Mouse (Mus musculus): Measurements from ENCODE around the gene Chrna1.
A peak's percentile ranks its signal among the peaks of the same experiment; 100 is the strongest.
"Not testable (repeated sequence)": the region's sequence is repeated elsewhere in the genome, so short reads cannot be mapped to it uniquely, and the experiment has no call there.

Gene Chrna1

DNA sequence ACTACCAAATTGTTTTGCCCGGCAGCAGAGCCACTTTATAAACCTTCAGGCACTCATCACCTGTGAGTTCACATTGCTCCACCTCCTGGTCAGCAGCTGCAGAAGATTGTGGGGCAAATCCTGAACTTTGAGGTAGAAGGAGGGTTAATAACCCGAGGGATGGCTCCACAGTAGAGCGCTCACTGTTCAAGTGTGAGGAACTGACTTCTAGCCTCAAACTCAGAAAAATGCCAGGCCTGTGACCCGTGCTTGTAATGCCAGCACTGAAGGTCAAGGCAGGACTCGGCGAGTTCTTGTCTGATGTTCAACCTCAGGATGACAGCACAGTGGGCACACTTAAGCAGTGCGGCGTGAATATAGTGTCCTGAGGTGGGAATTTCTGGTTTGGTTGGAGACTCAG lies 22.2 kb downstream of the Chrna1 start:
- no peak for DNase-seq (ENCODE audit: low spot score)

DNA sequence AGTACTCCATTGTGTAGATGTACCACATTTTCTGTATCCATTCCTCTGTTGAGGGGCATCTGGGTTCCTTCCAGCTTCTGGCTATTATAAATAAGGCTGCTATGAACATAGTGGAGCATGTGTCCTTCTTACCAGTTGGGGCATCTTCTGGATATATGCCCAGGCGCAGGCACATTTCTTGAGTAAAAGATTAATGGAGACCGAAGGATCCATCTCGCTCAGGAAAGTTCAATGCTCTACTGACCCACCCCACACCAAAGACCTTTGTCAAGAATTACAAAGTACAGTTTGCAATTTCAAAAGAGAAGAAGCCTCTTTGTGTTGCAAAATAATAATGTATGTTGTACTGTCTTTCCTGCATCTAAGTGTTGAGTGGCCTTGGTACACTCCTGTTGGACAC lies 23.1 kb downstream of the Chrna1 start:
- not testable (repeated sequence) for DNase-seq (ENCODE audit: low spot score)

DNA sequence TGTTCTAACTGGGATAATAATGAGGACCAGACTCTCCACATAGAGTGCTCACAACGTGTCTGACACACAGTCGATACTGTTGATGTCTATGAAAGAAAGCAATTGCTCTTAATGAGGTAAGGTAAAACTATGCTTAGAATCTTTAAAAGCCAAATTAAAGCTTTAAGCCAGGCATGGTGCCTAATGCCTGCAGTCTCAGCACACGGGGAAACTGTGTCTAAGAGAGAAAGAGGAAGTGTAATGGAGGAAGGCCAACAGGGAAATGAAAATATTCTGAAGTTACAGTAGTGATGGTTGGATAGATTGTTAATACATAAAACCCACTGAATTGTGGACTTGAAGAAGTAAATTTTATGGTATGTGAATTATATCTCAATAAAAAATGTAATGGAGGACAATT lies 25.7 kb downstream of the Chrna1 start:
- no peak for DNase-seq (ENCODE audit: low spot score)

DNA sequence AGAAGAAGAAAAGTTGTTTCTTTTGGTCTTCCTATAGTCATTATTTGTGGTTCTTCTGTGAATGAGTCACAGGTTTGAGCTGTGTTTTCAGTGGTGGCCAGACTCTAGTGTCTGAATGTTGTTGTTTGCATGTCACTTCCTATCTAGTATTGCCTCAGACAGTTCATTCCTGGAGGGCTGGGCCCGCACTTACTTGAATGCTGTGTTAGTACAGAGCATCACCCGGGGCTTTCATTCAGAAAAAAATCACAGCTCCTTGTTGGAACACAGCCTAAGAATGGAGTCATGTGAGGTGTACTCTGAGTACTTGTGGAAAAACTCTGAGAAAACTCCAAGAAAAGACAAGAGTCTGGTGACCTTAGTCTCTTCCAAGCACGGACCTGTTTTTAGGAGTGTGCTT lies 27.2 kb downstream of the Chrna1 start:
- no peak for DNase-seq (ENCODE audit: low spot score)

DNA sequence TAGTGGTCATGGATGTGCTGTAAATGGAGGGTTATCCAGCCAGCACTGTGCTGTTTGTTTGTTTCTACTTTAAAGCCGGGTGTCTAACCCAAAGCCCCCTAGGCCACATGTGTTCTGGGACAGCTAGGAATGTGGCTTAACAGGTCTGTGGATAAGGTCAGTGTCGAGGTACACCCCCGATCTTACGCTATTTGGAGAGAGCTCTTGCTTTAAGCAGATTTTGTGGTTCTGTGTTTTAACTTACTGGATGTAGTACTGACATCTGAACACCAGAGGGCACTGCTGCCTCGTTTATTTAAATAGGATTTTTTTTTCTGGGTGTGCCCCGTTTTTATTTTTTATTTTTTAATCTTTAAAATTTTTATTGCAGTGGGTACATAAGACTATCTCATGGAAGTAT lies 29.4 kb downstream of the Chrna1 start:
- DNase-seq (ENCODE audit: low spot score): no peak

DNA sequence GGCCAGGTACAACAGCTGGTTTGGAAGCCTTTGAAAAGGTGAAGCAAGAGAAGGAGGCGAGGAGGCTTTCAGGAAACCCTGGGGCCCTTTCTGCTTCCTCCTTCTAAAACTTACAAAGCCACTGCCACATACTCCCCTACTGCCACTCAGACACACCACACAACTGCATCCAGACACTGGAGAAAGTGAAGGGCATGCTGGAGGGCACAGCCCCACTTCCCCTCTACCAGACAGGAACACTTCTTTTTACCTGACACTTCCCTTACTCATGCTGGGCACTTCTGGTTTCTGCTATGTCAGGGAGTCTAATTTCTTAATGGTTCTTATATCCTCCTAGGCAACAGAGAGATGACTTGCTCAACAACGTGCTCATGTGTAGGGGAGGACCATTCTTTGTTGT lies 31.6 kb downstream of the Chrna1 start:
- no peak for DNase-seq (ENCODE audit: low spot score)

DNA sequence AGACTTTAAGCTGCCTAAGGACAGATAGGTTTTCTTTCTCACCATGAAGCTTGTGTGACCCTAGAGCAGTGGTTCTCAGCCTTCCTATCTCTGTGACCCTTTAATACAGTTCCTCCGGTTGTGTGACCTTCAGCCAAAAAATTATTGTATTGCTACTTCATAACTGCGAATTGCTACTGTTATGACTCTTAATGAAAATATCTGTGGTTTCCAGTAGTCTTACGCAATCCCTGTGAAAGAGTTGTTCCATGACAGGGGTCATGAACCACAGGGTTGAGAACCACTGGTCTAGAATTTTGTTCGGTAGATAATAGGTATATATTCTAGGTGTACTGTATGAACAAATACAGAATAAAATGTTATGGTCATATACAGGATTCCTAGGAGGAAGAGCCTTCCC lies 32.9 kb downstream of the Chrna1 start:
- no peak for DNase-seq (ENCODE audit: low spot score)

DNA sequence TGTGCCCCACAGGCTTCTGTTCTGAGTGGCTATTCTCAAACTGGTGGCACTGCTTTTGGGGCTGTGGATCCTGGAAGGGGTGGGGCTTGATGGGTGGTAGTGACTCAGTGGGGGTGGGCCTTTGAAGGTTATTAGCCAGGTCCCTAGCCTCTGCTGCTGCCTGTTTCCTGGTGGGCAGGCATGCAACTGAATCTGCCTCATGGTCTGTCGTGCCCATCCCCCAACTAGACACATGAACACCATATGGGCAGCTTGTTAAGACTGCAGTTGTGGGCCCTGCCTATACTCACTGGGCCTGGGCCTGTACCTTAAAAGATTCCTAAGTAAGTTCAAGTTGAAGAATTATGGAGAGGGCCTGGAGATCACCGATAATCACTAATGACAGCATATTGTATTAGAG lies 34.6 kb downstream of the Chrna1 start:
- DNase-seq (ENCODE audit: low spot score): no peak

DNA sequence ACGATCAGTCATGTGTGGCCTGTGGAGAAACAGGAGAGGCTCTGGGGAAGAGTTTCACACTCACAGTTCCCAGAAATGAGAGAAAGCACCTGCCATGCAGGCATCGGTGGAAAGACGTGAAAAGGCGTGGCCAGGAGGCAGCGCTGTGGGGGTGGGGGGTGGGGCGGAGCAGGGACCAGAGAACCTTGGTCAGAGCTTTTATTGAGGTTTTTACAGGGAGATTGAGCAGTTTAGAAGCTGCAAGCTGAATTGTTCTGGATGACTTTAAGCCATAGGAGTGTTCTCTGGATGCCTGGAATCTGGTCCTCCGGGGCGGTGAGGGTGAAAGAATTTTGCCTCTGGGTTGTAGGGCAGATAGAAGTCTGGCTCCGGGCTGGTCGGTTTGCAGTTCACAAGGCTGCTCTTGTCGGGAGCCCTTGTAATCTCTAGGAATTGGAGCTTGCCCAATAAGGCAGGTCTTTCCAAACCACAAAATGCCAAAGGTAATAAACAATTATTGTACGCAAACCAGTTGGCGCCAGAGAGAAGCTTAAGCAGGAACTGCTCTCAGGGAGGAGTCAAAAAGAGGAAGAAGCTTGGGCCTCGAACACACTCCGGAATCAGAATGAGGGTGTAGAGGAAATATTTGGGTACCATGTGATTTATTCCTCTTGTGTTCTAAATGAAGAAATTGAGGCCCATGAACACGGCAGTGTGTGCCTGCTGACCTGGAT lies 39.5 kb downstream of the Chrna1 start:
- no peak for DNase-seq (ENCODE audit: low spot score)

DNA sequence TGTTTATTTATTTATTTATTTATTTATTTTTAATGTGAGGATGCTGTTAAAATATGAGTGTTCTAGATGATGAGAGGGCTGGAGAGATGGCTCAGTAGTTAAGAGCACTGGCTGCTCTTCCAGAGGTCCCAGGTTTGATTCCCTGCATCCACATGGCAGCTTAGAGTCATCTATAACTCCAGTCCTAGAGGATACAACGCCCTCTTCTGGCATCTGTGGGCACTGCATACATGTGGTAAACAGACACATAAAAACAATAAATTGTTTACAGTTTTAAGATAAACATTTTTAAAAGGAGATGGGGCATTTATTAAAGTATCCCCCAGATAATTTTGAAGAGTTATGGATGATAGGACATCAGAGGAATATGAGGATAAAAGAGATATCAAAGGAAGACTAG lies 40.4 kb downstream of the Chrna1 start:
- DNase-seq (ENCODE audit: low spot score): no peak

DNA sequence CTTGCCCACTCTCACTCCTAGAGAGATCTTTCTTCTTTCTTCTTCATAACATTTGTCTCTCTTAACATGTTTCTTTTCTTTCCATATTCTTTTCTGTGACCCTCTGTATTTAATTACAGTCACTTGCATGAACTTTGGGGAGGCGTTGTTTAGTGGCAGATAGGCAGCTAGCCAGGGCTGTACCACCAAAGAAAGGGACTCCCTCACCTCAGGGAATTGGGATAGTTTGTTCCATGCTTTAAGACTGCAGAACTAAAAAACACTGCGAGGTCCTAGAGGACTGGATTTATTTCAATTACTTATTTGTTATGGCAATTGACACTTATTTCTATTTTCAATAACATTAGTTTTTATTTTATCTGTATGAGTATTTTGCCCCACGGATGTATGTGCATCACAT lies 41.0 kb downstream of the Chrna1 start:
- DNase-seq (ENCODE audit: low spot score): no peak

DNA sequence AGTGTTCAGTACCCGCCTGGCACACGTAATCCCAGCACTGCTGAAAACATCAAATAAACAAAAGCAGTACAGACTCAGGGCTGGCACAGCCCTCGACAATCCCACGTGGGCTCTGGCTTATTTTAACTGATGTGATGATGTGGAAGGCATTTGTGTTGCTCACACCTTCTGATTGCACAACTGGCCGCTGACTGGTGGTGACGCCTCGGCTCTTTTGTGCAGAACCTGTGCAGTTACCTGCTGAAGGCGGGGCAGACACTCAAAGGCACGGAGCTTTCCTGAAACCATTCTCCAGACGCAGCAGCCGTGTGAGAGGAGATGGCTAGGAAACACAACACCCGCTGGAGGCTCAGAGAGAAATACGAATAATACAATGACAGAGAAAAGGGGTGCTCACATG lies 41.5 kb downstream of the Chrna1 start:
- DNase-seq (ENCODE audit: low spot score): no peak

DNA sequence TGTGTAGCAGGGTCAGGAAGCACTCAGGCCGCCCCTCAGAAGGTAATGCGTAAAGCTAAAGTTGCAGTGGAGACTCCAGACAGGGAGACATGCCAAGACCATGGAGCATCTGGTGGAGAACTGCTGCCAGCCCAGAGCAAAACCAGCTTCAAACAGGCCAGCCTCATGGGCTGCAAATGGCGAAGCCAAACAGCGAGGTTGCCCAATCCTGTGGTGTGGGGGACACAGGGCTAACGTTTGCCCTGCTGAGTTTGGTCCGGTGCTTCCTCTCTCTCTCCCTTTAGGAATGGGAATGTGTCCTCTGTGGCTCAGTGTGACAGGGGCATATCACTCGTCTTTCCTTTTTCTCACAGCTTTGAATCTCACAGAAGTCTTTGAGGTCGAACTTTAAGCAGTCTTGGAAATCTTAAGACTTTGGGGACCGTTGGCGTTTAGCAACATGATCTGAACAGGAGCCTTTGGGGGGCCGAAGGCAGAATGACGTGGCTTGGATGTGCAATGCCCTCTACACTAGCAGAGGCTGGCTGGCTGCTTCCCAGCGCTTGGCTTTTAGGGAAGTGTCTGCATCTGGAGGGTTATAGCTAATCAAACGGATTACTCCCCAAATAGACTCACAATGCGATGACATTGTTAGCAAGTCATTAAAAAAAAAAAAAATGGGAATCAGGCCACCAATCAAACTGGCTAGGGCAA lies 43.9 kb downstream of the Chrna1 start:
- no peak for DNase-seq (ENCODE audit: low spot score)

DNA sequence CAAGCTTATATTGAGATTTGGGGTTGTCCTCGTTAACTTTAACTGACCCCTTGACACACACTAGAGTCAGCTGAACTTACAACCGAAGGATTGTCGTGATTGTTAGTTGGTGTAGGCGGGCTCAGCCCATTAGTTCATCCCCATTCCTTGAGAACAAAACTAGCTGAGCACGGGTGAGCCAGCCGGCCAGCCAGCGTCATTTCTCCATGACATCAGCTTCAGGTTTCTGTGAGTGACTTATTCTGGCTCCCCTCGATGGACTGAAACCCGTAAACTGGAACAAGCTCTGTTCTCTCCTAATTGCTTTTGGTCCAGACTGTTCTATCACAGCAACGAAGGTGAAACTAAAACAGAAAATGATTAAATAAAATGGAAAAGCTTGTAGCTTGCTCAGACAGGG lies 45.4 kb downstream of the Chrna1 start:
- no peak for DNase-seq (ENCODE audit: low spot score)

DNA sequence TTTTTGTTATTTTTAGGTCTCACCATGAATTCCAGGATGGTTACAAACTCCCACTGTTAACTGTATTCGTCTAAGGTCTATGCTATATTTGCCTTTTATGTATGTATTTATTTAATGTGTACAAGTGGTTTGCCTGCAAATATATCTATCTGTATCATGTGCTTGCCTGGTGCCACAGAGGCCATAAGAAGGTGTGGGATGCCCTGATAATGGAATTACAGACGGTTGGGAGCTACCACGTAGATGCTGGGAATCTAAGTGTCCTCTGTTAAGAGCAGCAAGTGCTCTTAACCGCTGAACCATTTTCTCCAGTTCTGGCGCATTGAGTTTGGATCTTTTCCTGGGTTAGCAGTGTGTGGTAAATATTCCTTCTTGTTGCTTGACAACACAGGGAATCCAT lies 49.7 kb downstream of the Chrna1 start:
- no peak for DNase-seq (ENCODE audit: low spot score)

DNA sequence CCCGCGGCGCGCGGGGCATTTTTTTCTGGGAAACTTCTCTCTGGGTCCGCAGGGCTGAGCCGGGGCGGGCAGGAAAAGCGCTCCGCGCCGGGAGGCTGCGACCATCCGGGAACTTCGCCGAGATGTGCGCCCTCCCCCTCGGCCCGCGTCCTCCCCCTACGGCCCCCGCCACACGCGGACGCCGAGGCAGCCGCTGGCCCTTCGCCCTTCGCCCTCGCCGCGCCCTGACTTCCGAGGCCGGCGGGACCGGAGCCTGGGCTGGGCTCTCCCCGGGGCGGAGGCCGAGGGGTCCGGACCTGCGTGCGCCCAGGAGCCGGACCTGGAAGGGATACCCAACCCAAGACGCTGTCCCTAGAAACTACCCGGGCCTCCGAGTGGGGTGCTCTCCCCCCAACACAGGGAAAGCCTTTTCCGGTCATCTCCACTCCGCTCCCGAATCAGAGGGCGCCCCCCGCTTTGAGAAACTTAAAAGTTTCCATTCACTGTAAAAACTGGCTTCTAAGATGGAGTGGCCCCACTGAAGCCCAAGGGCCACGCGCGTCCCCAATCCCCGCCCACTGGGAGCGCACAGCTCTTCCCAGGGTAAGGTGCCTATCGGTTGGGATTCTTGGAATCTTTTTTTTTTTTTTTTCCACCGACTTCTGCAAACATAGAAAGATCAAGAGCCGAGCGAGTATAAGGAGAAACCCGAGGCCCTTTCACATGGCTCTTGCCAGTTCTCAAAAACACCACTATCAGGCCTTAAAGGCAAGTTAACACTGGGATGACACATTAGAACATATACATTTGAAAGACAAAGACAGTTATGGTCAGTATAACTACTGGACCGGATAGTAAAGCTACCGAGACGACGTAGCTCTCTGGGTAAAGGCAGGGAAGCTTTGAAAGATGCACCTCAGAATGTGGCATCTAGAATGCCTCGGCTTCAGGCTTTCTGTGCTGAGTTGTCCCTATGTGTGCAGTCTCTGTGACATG lies 50.5 kb downstream of the Chrna1 start, which contains the start of gene Wipf1:
Wipf1 (minus strand) TSS at position 379 of the 975 bp plus-strand sequence.
- DNase-seq (ENCODE audit: low spot score): peak; percentile 56

DNA sequence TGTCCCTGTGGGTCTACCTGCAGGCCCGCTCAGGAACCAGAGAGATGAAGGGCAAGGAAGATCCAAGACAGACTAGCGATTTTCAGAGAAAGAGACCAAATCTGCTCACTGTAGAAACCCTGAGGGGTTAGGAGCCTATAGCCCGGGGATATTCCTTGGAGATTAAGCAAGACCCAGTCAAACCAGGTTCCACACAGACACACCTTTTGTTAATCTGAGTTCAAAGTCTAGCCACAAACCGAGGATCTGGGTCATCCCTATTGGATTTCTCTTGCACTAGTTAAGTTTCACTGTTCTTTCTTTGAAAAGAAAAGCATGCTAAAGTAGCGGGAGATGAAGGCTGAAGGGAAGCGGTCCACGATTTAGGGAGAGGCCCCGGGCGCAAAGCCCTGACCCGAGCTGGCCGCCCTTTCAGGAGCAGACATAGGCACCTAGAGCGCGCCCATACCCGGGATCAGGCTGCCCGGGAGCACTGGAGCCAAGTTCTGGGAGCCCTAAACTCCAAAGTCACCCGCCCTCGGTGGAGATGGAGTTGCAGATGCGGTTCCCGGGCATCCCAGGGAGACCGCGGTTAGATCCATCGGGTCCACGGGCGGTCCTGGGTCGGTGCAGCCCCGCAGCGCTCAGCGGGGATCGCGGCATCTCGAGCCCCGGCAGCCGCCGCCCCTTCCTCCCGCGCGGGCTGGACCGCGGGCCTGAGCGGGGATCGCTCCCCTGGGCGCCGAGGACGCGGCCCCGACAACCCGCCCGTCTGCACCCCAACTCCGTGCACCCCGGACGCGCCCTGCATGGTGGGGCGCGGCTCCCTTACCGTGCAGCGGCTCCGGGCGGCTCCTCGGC lies 51.4 kb downstream of the Chrna1 start:
- DNase-seq (ENCODE audit: low spot score): peak; percentile 39

DNA sequence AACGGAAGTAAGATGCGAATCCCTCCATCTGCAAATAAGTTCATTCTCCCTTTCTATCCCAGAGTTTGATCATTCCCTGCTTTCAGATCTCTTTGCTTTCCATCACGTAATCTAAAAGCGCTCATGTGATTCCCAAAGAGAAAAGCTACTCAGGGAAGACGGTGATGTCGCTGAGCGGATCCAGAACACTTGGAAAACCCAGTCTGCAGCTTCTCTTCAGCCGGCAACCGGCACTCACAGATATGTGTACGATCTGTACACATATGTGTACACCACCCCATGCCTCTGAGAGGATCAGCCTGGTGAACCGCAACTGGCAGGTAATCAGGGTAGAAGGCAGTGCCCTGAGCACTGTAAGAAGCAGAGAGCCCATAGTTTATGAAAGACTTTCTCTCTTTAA lies 52.2 kb downstream of the Chrna1 start:
- no peak for DNase-seq (ENCODE audit: low spot score)

DNA sequence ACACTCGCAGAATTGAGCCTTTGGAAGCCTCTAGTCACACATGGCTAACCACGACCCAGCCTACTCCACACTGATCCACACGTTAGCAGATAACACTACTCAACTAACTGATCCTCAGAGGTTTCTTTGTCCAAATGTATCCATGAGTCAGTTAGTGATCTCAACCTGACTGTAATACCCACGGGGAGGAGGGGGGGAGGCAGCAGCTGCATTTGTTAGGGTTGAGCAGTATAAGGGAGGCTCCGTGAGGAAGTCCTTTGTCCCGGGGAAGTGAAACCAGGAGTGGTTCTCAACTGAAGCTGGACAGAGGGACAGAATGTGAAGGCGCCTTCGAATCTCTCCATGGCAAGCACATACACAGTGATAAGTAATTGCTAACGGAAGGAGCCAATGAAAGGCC lies 53.4 kb downstream of the Chrna1 start:
- DNase-seq (ENCODE audit: low spot score): no peak

DNA sequence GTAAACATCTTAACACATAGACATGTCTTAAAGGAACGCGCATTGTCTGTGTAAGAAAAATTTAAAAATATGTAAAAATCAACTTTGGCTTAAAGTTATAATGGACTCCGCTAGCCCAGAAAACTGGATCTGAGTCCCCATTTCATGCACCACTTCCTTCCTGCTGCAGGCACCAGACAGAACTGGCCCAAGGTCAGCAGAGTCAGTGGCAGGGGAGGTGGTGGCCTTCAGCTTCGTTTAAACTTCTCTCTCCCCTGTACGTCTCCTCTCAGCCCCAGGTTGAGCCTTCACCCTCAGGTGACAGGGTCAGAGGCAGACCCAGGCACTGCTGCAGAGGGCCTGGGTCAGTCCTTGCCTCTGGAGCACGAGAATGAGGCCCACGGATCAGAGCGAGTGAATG lies 57.2 kb downstream of the Chrna1 start:
- no peak for DNase-seq (ENCODE audit: low spot score)

DNA sequence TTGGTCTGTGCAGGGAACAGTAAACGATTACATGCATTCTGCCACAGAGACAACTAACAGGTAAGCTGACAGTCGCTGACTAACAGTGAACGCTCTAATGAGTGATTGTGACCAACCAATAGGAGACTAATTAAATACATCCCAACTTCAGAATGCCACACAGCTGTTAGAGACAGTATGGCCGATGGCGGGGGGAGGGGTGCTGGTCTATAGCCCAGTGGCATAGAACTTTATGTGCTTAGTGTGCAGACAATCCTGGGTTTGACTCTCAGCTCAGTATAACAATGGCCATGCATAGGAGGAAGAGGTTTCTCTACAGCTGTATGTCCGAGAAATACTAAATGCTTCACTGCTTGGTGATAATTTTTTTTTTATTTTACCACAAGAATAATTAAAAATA lies 57.8 kb downstream of the Chrna1 start:
- no peak for DNase-seq (ENCODE audit: low spot score)

DNA sequence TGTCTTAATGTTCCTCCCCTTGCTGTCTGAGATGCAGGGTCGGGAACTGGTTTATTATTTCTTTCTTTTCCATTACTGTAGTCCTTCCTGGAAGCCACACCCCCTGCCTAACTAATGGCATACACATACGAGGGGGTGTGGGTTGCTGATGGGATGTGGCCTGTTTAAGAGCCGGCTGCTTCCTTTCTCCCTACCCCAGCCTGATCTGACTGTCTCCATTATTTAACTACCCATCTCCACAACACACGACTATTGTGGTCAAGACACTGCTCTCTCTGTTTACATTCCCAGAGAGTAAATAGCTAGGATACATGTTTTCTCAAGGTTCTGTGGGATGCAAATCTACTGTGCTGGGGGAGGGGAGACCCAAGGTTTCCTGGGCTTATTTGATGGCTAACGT lies 58.4 kb downstream of the Chrna1 start:
- DNase-seq (ENCODE audit: low spot score): no peak
